Mouse (Mus musculus) ES-Bruce4 (cell line): ENCODE measurements around the gene Atxn2. TPM values are rescaled to one million over a fixed set of nuclear protein-coding genes. Genes with fewer than 3 reads are reported as not detected.

Experiments used
- H3K27ac ChIP-seq: 2 replicates; pipeline ENCODE4 v1.5.1; 2012; ENCODE audit warnings: low read length, inconsistent platforms; ENCODE audit not compliant: insufficient read depth
- H3K27me3 ChIP-seq: 2 replicates; pipeline ENCODE4 v1.6.1; 2012; ENCODE audit warnings: mild to moderate bottlenecking, low read length, inconsistent platforms; ENCODE audit not compliant: control insufficient read depth, poor library complexity, insufficient read depth, severe bottlenecking
- H3K36me3 ChIP-seq: 2 replicates; pipeline ENCODE4 v1.6.1; 2012; ENCODE audit warnings: inconsistent platforms, mild to moderate bottlenecking, low read length, moderate library complexity; ENCODE audit not compliant: control insufficient read depth, poor library complexity, insufficient read depth, severe bottlenecking
- H3K4me1 ChIP-seq: one replicate; pipeline ENCODE4 v1.8.1; 2011; ENCODE audit warnings: low read length; ENCODE audit not compliant: control insufficient read depth, insufficient read depth
- H3K4me3 ChIP-seq: 2 replicates; pipeline ENCODE4 v1.5.1; 2011; ENCODE audit warnings: low read depth, mild to moderate bottlenecking, low read length
- H3K9ac ChIP-seq: 2 replicates; pipeline ENCODE4 v1.6.1; 2012; ENCODE audit warnings: low read depth, mild to moderate bottlenecking, inconsistent platforms; ENCODE audit not compliant: poor library complexity, severe bottlenecking
- H3K9me3 ChIP-seq: replicated peaks from 2 replicates; pipeline ENCODE4 v1.6.1; 2012; ENCODE audit warnings: mild to moderate bottlenecking, low read length, inconsistent platforms; ENCODE audit not compliant: control insufficient read depth, poor library complexity, insufficient read depth, severe bottlenecking
- CTCF ChIP-seq: IDR thresholded peaks from one replicate; pipeline ENCODE4 v1.8.1; 2011; ENCODE audit warnings: low read depth, low read length
- EP300 ChIP-seq: IDR thresholded peaks from 2 replicates; pipeline ENCODE4 v1.6.1; 2011; ENCODE audit warnings: low read depth, low read length; ENCODE audit not compliant: insufficient read depth
- POLR2A ChIP-seq: IDR thresholded peaks from one replicate; pipeline ENCODE4 v1.8.1; 2011; ENCODE audit warnings: low read length; ENCODE audit not compliant: insufficient read depth
- polyA plus RNA-seq: library from polyadenylated mRNA; stranded (reverse); fragments of >200 nt; gene quantifications from 2 replicates; pipeline ENCODE4 v1.2.4, GENCODE M21; 2011; ENCODE audit warnings: low read depth; ENCODE audit not compliant: missing spikeins, insufficient read depth, insufficient read length

Gene Atxn2
- 269 and 284 TPM in 2 replicates for polyA plus RNA-seq

DNA sequence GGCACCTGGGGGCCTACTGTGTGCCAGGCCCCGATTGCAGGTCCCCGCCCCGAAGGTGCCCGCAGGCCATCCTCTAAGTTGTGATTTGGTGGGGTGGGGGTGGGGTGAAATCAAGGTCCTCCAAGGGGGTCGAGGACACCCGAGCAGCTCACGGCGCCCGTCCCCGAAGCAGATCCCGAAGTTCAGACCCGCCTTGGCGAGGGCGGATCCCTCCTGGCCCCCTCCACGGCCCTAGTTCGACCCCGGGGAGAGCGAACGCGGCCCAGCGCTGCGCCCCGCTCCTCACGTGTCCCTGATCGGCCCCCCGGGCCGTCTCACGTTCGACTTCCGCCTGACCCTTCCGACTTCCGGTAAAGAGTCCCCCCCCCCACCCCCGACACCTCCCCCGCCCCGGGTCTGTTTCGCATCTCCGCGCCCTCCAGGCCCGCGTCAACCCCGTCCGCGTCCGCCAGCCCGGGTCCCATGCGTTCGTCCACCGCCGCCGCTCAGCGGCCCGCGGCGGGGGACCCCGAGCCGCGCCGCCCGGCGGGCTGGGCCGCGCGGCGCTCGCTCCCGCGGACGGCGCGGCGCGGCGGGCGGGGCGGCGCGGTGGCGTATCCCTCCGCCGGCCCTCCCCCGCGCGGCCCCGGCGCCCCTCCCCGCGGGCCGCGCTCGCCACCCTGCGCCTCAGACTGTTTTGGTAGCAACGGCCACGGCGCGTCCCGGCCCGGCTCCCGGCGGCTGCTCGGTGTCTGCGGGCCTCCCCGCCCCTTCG, at the start of gene Atxn2:
Atxn2 (plus strand) TSS at position 164 of the 754 bp plus-strand sequence.
- Histone ChIP-seq H3K27me3 (no peaks in the 10 kb centered on the region), H3K4me1 (peaks cover 3% of the 10 kb centered on the region), H3K9ac (peak within 1 kb of the TSS; percentile 100), H3K9me3 (no peaks in the 10 kb centered on the region), H3K4me3 (peak within 1 kb of the TSS; percentile 72), H3K36me3 (no peaks in the 10 kb centered on the region), H3K27ac (peak within 1 kb of the TSS; percentile 77)
- TF ChIP-seq EP300, result 0 out of 2 replicates have a peak, but pooled peaks have one; percentile 41
- TF ChIP-seq CTCF, result no peak
- peak; percentile 84 for TF ChIP-seq POLR2A

- H3K36me3 ChIP-seq, result peaks cover 8% of the 10 kb centered on the region; the same call in 1 of the 2 replicates
- no peak for TF ChIP-seq POLR2A
- TF ChIP-seq EP300, result no peak
- TF ChIP-seq CTCF, result no peak
- no peak overlapping the region for H3K27ac ChIP-seq
- no peaks in the 10 kb centered on the region for H3K27me3 ChIP-seq
- H3K4me3 ChIP-seq, result peak overlapping the region; percentile 95; the same call in 1 of the 2 replicates
- H3K9ac ChIP-seq, result peak overlapping the region; percentile 85; the same call in 1 of the 2 replicates
- H3K9me3 ChIP-seq, result no peaks in the 10 kb centered on the region
- peaks cover 2% of the 10 kb centered on the region for H3K4me1 ChIP-seq
Observed at GRCm38 (mm10) chr5:121661494-121661893, 49.6 kb upstream of the Atxn2 start.

- no peaks in the 10 kb centered on the region for H3K27me3 ChIP-seq
- TF ChIP-seq CTCF (no peak), EP300 (no peak), POLR2A (no peak)
- no peak overlapping the region for H3K27ac ChIP-seq
- peaks cover 2% of the 10 kb centered on the region for H3K4me1 ChIP-seq
- no peak overlapping the region for H3K9ac ChIP-seq
- H3K4me3 ChIP-seq, result no peak overlapping the region
- no peaks in the 10 kb centered on the region for H3K9me3 ChIP-seq
- peaks cover 11% of the 10 kb centered on the region; the same call in 1 of the 2 replicates for H3K36me3 ChIP-seq
Observed at GRCm38 (mm10) chr5:121663456-121663855, 47.7 kb upstream of the Atxn2 start.

DNA sequence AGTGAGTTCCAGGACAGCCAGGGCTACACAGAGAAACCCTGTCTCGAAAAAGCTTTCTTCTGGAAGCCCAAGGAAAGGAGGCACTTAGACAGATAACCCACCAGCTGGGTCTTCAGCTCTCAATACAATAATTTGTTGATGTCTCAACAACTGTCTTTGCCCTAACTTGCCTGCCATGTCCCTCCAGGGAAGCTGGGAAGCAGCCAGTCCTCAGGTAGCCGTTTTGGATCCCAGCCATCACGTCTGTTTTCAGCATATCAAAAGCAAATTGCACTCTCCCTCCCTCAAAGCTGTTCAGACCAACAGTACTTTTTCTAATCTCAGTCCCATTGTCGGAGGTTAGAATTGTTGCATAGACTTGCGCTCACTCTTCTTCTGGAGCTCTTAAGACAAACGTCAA, 47.1 kb upstream of the Atxn2 start:
- H3K4me1 ChIP-seq, result peaks cover 2% of the 10 kb centered on the region
- H3K4me3 ChIP-seq, result no peak overlapping the region
- TF ChIP-seq EP300 (no peak), CTCF (no peak), POLR2A (no peak)
- H3K9ac ChIP-seq, result no peak overlapping the region
- H3K27ac ChIP-seq, result no peak overlapping the region
- no peaks in the 10 kb centered on the region for H3K9me3 ChIP-seq
- H3K36me3 ChIP-seq, result peaks cover 11% of the 10 kb centered on the region; the same call in 1 of the 2 replicates
- H3K27me3 ChIP-seq, result no peaks in the 10 kb centered on the region

GRCm38 (mm10) chr5:121664971-121665370, 46.2 kb upstream of the Atxn2 start:
- TF ChIP-seq CTCF (no peak), EP300 (no peak), POLR2A (no peak)
- Histone ChIP-seq H3K9ac (no peak overlapping the region), H3K36me3 (peaks cover 11% of the 10 kb centered on the region; the same call in 1 of the 2 replicates), H3K27ac (no peak overlapping the region), H3K27me3 (no peaks in the 10 kb centered on the region), H3K9me3 (no peaks in the 10 kb centered on the region), H3K4me1 (peaks cover 2% of the 10 kb centered on the region), H3K4me3 (no peak overlapping the region)

- H3K36me3 ChIP-seq, result peaks cover 11% of the 10 kb centered on the region; the same call in 1 of the 2 replicates
- no peak for TF ChIP-seq POLR2A
- TF ChIP-seq EP300, result no peak
- TF ChIP-seq CTCF, result no peak
Observed at GRCm38 (mm10) chr5:121667067-121667466, 44.1 kb upstream of the Atxn2 start.

More at GRCm38 (mm10) chr5:121667067-121667466, 44.1 kb upstream of the Atxn2 start:
- Histone ChIP-seq H3K4me3 (no peak overlapping the region), H3K27ac (no peak overlapping the region), H3K4me1 (peaks cover 2% of the 10 kb centered on the region), H3K9ac (no peak overlapping the region), H3K9me3 (no peaks in the 10 kb centered on the region), H3K27me3 (no peaks in the 10 kb centered on the region)
